Mouse (Mus musculus): ENCODE data around the gene Dhdds.

- TF ChIP-seq CTCF (IDR thresholded peaks at IDR 0.05; ENCODE audit: low read depth, low read length) = no peak
- no peak for TF ChIP-seq POLR2A (IDR thresholded peaks at IDR 0.05; ENCODE audit: borderline replicate concordance, low read depth, low read length)
These were observed 25.1 kb upstream of the Dhdds start for GRCm38 (mm10) chr4:134025802-134026201.

Measured in bone marrow macrophage, adult 2 months (primary cell).